Mouse (Mus musculus) kidney, embryonic 16.5 days (tissue): ENCODE data around the gene Fam71a. TPM values are rescaled to one million over a fixed set of nuclear protein-coding genes. Genes with fewer than 3 reads are reported as not detected.

Experiments used
- ATAC-seq: fragments of 200-750 bp; cut with Nextera tagmentation; 2 replicates; pipeline ENCODE4 v1.8.0; 2017; ENCODE audit warnings: moderate TSS enrichment; ENCODE audit not compliant: low FRiP score, low TSS enrichment
- H3K27ac ChIP-seq: fragments of 300-500 bp; sonication (generic); 2 replicates; pipeline ENCODE4 v1.5.1; 2014; ENCODE audit warnings: low read length
- H3K27me3 ChIP-seq: fragments of 300-500 bp; sonication (generic); 2 replicates; pipeline ENCODE4 v1.6.1; 2014; ENCODE audit warnings: low read length, control low read depth, mixed read lengths; ENCODE audit not compliant: insufficient read depth
- H3K36me3 ChIP-seq: fragments of 300-500 bp; sonication (generic); 2 replicates; pipeline ENCODE4 v1.6.1; 2014; ENCODE audit warnings: low read length, control low read depth, mixed read lengths; ENCODE audit not compliant: insufficient read depth
- H3K4me1 ChIP-seq: fragments of 300-500 bp; sonication (generic); 2 replicates; pipeline ENCODE4 v1.6.1; 2014; ENCODE audit warnings: low read length, control low read depth, mixed read lengths; ENCODE audit not compliant: insufficient read depth
- H3K4me2 ChIP-seq: fragments of 300-500 bp; sonication (generic); replicated peaks from 2 replicates; pipeline ENCODE4 v1.6.1; 2014; ENCODE audit warnings: low read depth, low read length
- H3K4me3 ChIP-seq: fragments of 300-500 bp; sonication (generic); 2 replicates; pipeline ENCODE4 v1.5.1; 2014; ENCODE audit warnings: mild to moderate bottlenecking, low read length
- H3K9ac ChIP-seq: fragments of 300-500 bp; sonication (generic); replicated peaks from 2 replicates; pipeline ENCODE4 v1.6.1; 2014; ENCODE audit warnings: low read length
- H3K9me3 ChIP-seq: fragments of 300-500 bp; sonication (generic); 2 replicates; pipeline ENCODE4 v1.6.1; 2016; ENCODE audit warnings: low read length, control low read depth
- WGBS: fragments of 180-500 bp; shearing (Covaris S2); extraction: QIAGEN DNeasy Blood & Tissue Kit; methylation state at CpG from one replicate; pipeline ENCODE4 v1.1.7; 2014; 5-methylcytosine and 5-hydroxymethylcytosine counted together
- polyA plus RNA-seq: library from polyadenylated mRNA; unstranded; fragments of >200 nt; fragmentation: Nextera tagmentation; extraction: Ambion mirVana; gene quantifications from 2 replicates; pipeline ENCODE4 v1.2.1, GENCODE M21; 2015

The Fam71a gene
- polyA plus RNA-seq = not detected in 2 replicates

GRCm38 (mm10) chr1:191164717-191165116, at the start of gene Fam71a:
Gene Fam71a, minus strand, starts transcription at chr1:191164817.
- 83% methylated on average over 3 of the region's 3 CpGs for WGBS
- no peak within 1 kb of the TSS for H3K9ac ChIP-seq

DNA sequence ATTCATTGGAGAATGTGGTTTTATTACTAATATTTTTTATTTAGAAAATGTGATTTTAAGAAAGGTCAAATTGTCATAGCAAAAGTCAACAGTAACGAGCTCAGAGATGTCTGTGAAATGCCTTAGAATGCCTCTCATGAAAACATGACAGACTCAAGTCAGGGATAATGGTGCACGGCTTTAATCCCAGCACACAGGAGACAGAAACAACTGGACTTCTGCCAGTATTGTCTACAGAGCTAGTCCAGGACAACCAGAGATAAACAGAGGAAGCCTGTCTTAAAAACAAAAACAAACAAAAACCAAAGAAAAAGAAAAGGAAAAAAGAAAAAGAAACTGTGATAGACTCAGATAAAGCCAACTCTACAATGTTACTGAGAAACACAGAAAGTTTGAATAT, 46.5 kb upstream of the Fam71a start:
- Histone ChIP-seq H3K9me3 (no peaks in the 10 kb centered on the region), H3K36me3 (no peaks in the 10 kb centered on the region), H3K4me2 (no peak overlapping the region), H3K9ac (no peak overlapping the region), H3K27me3 (peaks cover 5% of the 10 kb centered on the region; the same call in 1 of the 2 replicates), H3K27ac (no peak overlapping the region), H3K4me1 (0 out of 2 replicates have a peak, but pooled peaks cover 2% of the 10 kb centered on the region), H3K4me3 (no peak overlapping the region)
- WGBS = 56% methylated on average over 2 of the region's 2 CpGs
- no peak for ATAC-seq

More at GRCm38 (mm10) chr1:191164717-191165116, at the start of gene Fam71a:
- H3K4me2 ChIP-seq = no peak within 1 kb of the TSS
- H3K36me3 ChIP-seq = no peaks in the 10 kb centered on the region
- H3K9me3 ChIP-seq = peaks cover 4% of the 10 kb centered on the region; the same call in 1 of the 2 replicates
- no peaks in the 10 kb centered on the region for H3K4me1 ChIP-seq
- H3K27ac ChIP-seq = no peak within 1 kb of the TSS
- no peak within 1 kb of the TSS for H3K4me3 ChIP-seq
- no peaks in the 10 kb centered on the region for H3K27me3 ChIP-seq
- no peak for ATAC-seq

DNA sequence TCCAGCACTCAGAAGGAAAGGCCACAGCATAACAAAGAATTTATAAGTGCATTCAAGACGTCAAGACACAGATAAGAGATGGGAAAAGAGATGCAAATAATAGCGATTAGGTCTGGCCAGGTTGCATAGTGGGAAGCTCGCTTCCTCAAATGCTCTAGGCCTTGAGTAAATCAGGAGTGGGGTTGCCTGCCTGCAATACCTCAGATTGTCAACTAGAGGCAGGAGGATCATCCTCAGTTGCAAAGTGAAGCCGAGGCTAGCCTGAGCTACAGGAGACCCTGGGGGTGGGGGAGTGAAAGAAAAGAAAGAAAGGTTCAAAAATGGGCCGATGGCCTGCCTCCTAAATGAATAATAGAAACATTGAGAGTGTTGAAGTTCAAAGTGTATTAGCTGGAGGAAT, 41.2 kb upstream of the Fam71a start:
- Histone ChIP-seq H3K36me3 (no peaks in the 10 kb centered on the region), H3K9ac (no peak overlapping the region), H3K4me3 (no peak overlapping the region), H3K4me2 (no peak overlapping the region), H3K27me3 (peaks cover 3% of the 10 kb centered on the region; the same call in 1 of the 2 replicates), H3K27ac (no peak overlapping the region), H3K9me3 (no peaks in the 10 kb centered on the region), H3K4me1 (no peaks in the 10 kb centered on the region)
- WGBS = 85% methylated on average over 5 of the region's 5 CpGs
- no peak for ATAC-seq

GRCm38 (mm10) chr1:191204876-191205275, 40.3 kb upstream of the Fam71a start:
- Histone ChIP-seq H3K36me3 (no peaks in the 10 kb centered on the region), H3K4me3 (no peak overlapping the region), H3K4me1 (no peaks in the 10 kb centered on the region), H3K27ac (no peak overlapping the region), H3K9ac (no peak overlapping the region), H3K9me3 (no peaks in the 10 kb centered on the region), H3K4me2 (no peak overlapping the region), H3K27me3 (no peaks in the 10 kb centered on the region)
- no peak for ATAC-seq
- WGBS = 75% methylated on average over 5 of the region's 5 CpGs

GRCm38 (mm10) chr1:191203496-191203895, 38.9 kb upstream of the Fam71a start:
- Histone ChIP-seq H3K4me3 (no peak overlapping the region), H3K4me1 (no peaks in the 10 kb centered on the region), H3K27me3 (no peaks in the 10 kb centered on the region), H3K9me3 (no peaks in the 10 kb centered on the region), H3K4me2 (no peak overlapping the region), H3K27ac (no peak overlapping the region), H3K9ac (no peak overlapping the region), H3K36me3 (no peaks in the 10 kb centered on the region)
- WGBS = 64% methylated on average over 2 of the region's 2 CpGs
- no peak for ATAC-seq

GRCm38 (mm10) chr1:191202208-191202952, 37.8 kb upstream of the Fam71a start:
- no peak overlapping the region for H3K4me3 ChIP-seq
- ATAC-seq = no peak
- H3K36me3 ChIP-seq = no peaks in the 10 kb centered on the region
- no peaks in the 10 kb centered on the region for H3K27me3 ChIP-seq
- no peaks in the 10 kb centered on the region for H3K4me1 ChIP-seq
- H3K9me3 ChIP-seq = no peaks in the 10 kb centered on the region
- H3K9ac ChIP-seq = no peak overlapping the region
- no peak overlapping the region for H3K27ac ChIP-seq
- WGBS = 81% methylated on average over 11 of the region's 11 CpGs
- H3K4me2 ChIP-seq = no peak overlapping the region

DNA sequence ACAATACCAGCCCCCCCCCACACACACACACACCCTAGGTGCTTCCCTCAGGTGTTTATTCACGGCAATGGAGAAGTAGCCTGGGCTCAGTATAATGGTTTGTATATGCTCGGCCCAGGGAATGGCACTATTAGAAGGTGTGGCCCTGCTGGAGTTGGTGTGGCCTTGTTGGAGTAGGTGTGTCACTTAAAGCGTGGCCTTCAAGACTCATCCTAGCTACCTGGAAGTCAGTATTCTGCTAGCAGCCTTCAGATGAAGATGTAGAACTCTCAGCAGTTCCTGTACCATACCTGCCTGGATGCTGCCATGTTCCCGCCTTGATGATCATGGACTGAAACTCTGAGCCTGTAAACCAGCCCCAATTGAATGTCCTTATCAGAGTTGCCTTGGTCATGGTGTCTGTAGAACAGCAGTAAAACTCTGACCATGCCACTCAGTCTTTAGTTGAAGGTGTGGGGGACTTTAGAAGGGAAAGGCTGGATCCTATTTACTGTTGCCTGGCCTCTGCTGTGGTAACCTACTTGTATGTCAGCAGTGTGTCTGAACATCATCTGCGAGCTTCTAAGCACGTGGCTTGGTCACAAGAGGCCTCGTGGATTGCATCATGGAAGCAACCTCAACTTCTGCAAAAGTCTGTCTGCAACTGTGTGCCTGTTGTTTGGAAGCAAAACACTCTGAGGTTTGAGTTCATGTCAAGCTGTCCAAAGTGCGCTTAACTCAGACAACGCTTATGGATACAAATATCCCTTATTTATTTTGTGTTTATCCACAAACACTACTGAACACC, 36.4 kb upstream of the Fam71a start:
- Histone ChIP-seq H3K9ac (no peak overlapping the region), H3K9me3 (no peaks in the 10 kb centered on the region), H3K27ac (no peak overlapping the region), H3K27me3 (no peaks in the 10 kb centered on the region), H3K4me2 (no peak overlapping the region), H3K4me3 (no peak overlapping the region), H3K36me3 (no peaks in the 10 kb centered on the region), H3K4me1 (no peaks in the 10 kb centered on the region)
- ATAC-seq = no peak
- 83% methylated on average over 9 of the region's 9 CpGs for WGBS

DNA sequence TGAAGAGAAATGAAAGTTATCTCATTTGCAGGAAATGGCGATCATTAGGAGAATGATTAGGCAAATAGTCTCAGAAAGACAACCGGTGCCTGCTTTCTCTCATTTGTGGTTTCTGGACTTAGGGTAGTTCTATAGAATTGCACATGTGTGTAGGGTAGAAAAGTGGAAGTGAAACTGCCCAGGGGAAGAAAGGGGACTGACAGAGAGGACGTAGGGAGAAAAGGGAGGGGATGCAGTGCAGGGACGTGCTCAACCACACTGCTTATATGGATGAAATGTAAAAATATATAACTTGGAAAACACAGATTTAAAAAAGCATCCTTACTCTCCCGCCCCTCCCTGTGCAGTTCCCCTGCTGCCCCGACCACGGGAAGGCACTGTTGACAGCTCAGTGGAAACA, 33.3 kb upstream of the Fam71a start:
- WGBS = 79% methylated on average over 7 of the region's 7 CpGs
- H3K36me3 ChIP-seq = no peaks in the 10 kb centered on the region
- H3K9me3 ChIP-seq = no peaks in the 10 kb centered on the region
- no peak overlapping the region for H3K4me2 ChIP-seq
- no peak overlapping the region for H3K4me3 ChIP-seq
- H3K9ac ChIP-seq = no peak overlapping the region
- H3K27me3 ChIP-seq = no peaks in the 10 kb centered on the region
- H3K27ac ChIP-seq = no peak overlapping the region
- no peak for ATAC-seq
- H3K4me1 ChIP-seq = peaks cover 10% of the 10 kb centered on the region; the same call in 1 of the 2 replicates

GRCm38 (mm10) chr1:191196016-191196415, 31.4 kb upstream of the Fam71a start:
- H3K27ac ChIP-seq = no peak overlapping the region
- ATAC-seq = no peak
- no peaks in the 10 kb centered on the region for H3K9me3 ChIP-seq
- no peak overlapping the region for H3K4me3 ChIP-seq
- no peaks in the 10 kb centered on the region; the same call in 1 of the 2 replicates for H3K27me3 ChIP-seq
- H3K4me2 ChIP-seq = no peak overlapping the region
- 89% methylated on average over 6 of the region's 6 CpGs for WGBS
- H3K9ac ChIP-seq = no peak overlapping the region
- no peaks in the 10 kb centered on the region for H3K36me3 ChIP-seq
- peaks cover 10% of the 10 kb centered on the region; the same call in 1 of the 2 replicates for H3K4me1 ChIP-seq
